In the genomic region with DNA sequence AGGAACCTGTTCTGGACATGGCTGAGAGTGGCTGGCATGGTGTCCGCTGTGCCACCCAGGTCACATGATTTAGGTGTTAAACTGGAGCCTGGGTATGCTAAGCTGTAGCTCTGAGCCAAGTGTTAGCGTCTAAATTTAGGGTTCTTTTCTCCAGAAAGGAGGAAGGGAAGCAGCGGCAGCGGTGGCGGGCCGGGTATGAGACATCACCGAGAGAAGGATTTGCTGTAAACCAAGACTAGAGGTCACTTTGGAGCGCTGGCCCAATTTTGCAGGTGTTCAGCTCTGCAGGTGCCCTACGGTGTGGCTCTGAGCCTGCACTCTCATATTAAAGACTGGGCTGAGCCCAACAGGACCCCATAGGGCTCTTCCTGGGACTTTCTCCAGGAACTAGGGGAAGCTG, we compare ENCODE assay signal across 17 mouse cellular contexts. TPM values are rescaled to one million over a fixed set of nuclear protein-coding genes. Genes with fewer than 3 reads are reported as not detected.
DNase-seq lines count a peak whose midpoint lies in the region; ATAC-seq lines count a peak whose summit lies in the region.
"Had no signal": no experiment of that assay in that cellular context is flagged by ENCODE, and none has a peak within 500 bp of the region (broad histone marks: within the 10 kb centered on the region; RNA-seq: fewer than 3 reads in every experiment).

No protein-coding gene starts in this region.

- peak; percentile 14 for DNase-seq in left cerebral cortex, adult 11 months (ENCODE audit: low spot score)
- DNase-seq in left cerebral cortex, postnatal 4 days = no peak
- DNase-seq in cerebellum, adult 9-10 months = peak; percentile 82
- peak; percentile 37 to 71 for DNase-seq in frontal cortex, adult 2 months (ENCODE audit: extremely low spot score in 1 of 2, low spot score in 1 of 2)
- peak; percentile 55 for DNase-seq in right cerebral cortex, postnatal 14 days
- no peak for DNase-seq in MN1 (ENCODE audit: low spot score)
- DNase-seq in adrenal gland, postnatal 25 days = no peak
- DNase-seq: gastrocnemius, postnatal 10 days; heart, postnatal 10 days; lung, embryonic 14.5 days; spleen, adult 18-20 months; thymus, postnatal 25 days had no signal

- intact Hi-C loops in left cerebral cortex, postnatal 4 days (cut with DNase I) = no loop called here

- no peak for ATAC-seq in erythroid progenitor cell, adult 5-6 weeks (replicated peaks; ENCODE audit: low FRiP score, poor library complexity, severe bottlenecking)
- ATAC-seq: forebrain, embryonic 15.5 days; intestine, embryonic 16.5 days had no signal

RNA-seq across cellular contexts. Expression of a gene that starts 57.0 kb away (rescaled TPM):
- 100 to 1,000 TPM; 104 to 114 TPM for total RNA-seq in left cerebral cortex, postnatal 4 days (2021)
- polyA plus RNA-seq in frontal cortex, adult 2 months (2012; rRNA removed) = 54.8 and 58.2 TPM in 2 replicates
- not detected in 2 replicates for total RNA-seq in erythroid progenitor cell, adult 5-6 weeks (2015; ENCODE audit: low replicate concordance)
- not detected in 2 replicates for total RNA-seq in erythroid progenitor cell, adult 5-6 weeks (2017; ENCODE audit: low replicate concordance)
- 1.9 and 3.2 TPM in 2 replicates for total RNA-seq in adrenal gland, postnatal 25 days (2021)
- total RNA-seq: monocyte, adult 5-6 weeks had no signal
- polyA plus RNA-seq: lung, embryonic 14.5 days; macrophage had no signal

Comparison
In these comparisons a context has a peak if more than half of its experiments do, and no peak if none do; other contexts are left out.
1. DNase-seq: peak in left cerebral cortex, adult 11 months (single experiment), cerebellum, adult 9-10 months (single experiment), frontal cortex, adult 2 months (2 of 2) and right cerebral cortex, postnatal 14 days (single experiment); none in left cerebral cortex, postnatal 4 days (single experiment), MN1 (single experiment) and adrenal gland, postnatal 25 days (single experiment).
2. RNA of a gene that starts 57.0 kb away (total RNA-seq): 104 to 114 TPM in left cerebral cortex, postnatal 4 days; 1.9 to 3.2 TPM in adrenal gland, postnatal 25 days and not detected in erythroid progenitor cell, adult 5-6 weeks; every median in the first group is over 10 times any median in the second.